Mouse (Mus musculus): ENCODE measurements at regions not wholly inside any gene's neighbourhood (a gene's known extent, or its start where the extent isn't known, plus 50 kb on each side); places are given as distances from the start of the nearest gene placed in this dataset.
A peak's percentile ranks its signal among the peaks of the same experiment; 100 is the strongest.

GRCm38 (mm10) chr4:148384251-148385230, 60.0 kb downstream of the Ubiad1 start:
- DNase-seq (ENCODE audit: inconsistent age in 2 of 2, low spot score in 1 of 2), result no peak

DNA sequence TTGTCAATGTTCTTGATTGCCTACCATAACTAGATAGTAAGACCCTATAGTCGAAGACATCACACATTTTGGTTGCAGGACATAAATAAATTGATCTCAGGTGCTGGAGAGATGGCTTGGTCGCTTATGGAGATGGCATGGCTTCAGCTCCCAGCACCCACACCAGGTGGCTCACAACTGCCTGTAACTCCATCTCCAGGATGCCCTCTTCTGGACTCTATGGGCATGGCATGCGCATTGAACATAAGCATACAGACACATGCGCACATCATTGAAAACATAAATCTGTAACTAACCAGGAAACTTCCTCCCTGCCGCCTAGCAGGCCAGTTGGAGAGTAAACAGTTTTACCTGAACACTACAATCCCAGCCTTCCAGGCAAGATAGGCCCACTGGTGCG, 64.0 kb downstream of the Ubiad1 start:
- no peak for DNase-seq (ENCODE audit: inconsistent age in 2 of 2, low spot score in 1 of 2)

- DNase-seq (ENCODE audit: inconsistent age in 2 of 2, low spot score in 1 of 2), result no peak
These were observed 66.1 kb downstream of the Ubiad1 start for GRCm38 (mm10) chr4:148378491-148378890.

DNA sequence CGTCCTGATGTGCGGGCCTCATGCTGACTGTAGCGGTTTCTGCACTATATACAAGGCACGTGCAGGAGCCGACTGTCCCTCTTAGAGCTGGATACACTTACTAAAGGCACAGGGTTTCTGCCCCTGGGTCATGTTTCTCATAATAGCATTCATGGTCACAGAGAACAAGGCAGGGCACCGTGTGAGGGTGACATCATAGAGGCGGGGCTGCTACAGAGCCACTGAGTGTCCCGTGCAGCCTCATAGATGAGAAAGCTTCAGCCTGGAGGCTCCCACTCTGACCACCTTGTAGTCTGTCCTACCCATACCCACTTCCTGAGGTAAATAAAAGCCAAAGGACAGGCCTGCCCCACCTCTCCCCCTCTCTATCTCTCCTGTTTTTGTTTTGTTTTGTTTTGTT, 67.2 kb downstream of the Ubiad1 start:
- DNase-seq (ENCODE audit: inconsistent age in 2 of 2, low spot score in 1 of 2), result peak; percentile 79 to 85

- peak in 1 of 2 experiments; percentile 22 for DNase-seq (ENCODE audit: inconsistent age in 2 of 2, low spot score in 1 of 2)
These were observed 68.1 kb downstream of the Ubiad1 start for GRCm38 (mm10) chr4:148376439-148376838.

- DNase-seq (ENCODE audit: inconsistent age in 2 of 2, low spot score in 1 of 2), result no peak
These were observed 73.1 kb downstream of the Ubiad1 start for GRCm38 (mm10) chr4:148371489-148371888.

GRCm38 (mm10) chr4:148367671-148368070, 76.9 kb downstream of the Ubiad1 start:
- DNase-seq (ENCODE audit: inconsistent age in 2 of 2, low spot score in 1 of 2), result no peak

GRCm38 (mm10) chr4:148365804-148366203, 78.0 kb upstream of the Disp3 start:
- no peak for DNase-seq (ENCODE audit: inconsistent age in 2 of 2, low spot score in 1 of 2)

DNA sequence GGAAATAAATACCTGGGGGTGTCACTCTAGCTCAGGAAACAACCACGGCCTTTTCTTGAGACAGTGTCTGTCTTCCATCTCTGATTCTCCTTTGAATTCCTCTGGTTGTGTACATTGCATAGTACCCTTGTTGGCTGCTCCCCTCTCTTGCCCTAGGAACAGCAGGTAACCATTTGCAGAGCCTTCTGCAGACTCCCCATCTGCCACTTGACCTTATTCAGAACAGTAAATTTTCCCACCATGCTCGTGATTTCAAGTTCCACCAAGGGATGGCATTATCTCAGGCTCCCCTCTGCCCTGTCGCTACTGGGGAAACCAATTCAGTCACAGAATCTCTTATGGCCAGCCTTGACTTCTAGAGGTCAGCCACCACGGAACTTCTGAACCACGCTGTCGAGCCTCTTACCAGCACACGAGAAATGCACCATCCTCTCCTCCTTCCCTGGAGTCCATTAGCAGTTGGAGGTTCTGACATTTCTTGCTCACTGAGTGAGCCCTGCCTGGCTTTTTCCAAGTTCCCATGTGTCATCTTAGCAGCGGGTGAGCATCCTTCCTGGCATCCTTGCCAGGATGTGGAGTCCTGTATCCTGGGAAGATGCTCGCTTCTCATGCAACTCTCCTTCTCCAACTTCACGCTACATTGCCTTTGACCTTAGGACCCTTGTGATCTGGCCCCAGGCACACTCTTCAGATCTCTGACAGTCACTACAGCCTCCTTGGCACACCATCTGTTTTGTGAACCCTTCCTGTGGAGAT, 75.8 kb upstream of the Disp3 start:
- DNase-seq (ENCODE audit: inconsistent age in 2 of 2, low spot score in 1 of 2), result no peak

- no peak for DNase-seq (ENCODE audit: inconsistent age in 2 of 2, low spot score in 1 of 2)
These were observed 73.2 kb upstream of the Disp3 start for GRCm38 (mm10) chr4:148360931-148361330.

GRCm38 (mm10) chr4:148358336-148358735, 70.6 kb upstream of the Disp3 start:
- DNase-seq (ENCODE audit: inconsistent age in 2 of 2, low spot score in 1 of 2), result no peak

- DNase-seq (ENCODE audit: inconsistent age in 2 of 2, low spot score in 1 of 2), result no peak
These were observed 69.5 kb upstream of the Disp3 start for GRCm38 (mm10) chr4:148357221-148357621.

DNA sequence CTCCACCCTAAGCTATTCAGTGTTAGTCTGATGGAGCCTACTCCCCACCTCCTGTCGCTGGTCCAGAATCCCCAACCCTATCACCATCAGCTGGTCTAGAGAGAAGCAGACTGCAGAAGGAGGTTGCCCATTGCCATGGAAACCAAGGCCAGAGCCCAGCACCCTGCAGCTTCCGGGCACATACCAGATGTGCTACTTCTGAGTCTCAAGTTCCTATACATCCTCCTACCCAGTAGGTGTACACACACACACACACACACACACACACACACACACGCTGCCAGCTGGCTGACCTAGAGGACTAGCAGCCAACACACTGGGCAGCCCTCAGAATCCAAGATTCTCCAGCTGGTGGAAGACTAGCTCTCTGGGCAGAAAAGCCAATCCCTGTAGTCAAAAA, 68.9 kb upstream of the Disp3 start:
- no peak for DNase-seq (ENCODE audit: inconsistent age in 2 of 2, low spot score in 1 of 2)

DNA sequence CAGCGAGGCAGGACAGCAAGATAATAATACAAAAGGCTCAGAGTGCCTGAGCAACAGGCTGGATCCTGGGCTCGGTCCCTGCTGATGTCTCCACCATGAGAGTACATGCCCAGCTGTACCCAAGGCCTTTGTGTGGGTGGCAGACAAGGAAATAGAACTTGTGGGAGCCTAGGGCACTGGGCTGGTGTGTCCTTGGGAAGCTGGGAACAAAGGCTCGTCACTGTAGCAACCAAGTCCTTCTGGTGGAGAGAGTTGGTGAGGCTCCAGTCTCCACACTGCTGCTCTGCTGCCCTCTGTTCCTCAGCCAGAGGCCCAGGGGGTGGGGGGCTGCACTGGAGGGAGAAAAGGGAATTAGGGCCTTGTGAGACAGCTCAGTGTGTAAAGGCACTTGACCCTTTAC, 66.2 kb upstream of the Disp3 start:
- peak; percentile 40 to 47 for DNase-seq (ENCODE audit: inconsistent age in 2 of 2, low spot score in 1 of 2)

DNA sequence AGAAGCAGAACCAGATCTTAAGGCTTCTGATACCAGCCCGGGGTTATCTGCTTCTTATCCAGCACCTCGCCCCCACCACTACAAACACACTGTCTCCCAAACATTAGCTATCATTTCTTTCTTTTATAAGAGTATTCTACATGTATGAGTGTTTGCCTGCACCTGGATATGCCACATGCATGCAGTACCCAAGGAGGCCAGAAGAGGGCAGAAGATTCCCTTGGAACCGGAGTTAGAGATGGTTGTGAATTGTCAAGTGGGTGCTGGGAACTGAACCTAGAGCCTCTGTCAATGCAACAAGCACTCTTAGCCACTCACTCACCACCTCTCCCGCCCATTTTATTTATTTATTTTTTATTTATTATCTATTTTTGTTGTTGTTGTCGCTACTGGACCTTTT, 64.9 kb upstream of the Disp3 start:
- no peak for DNase-seq (ENCODE audit: inconsistent age in 2 of 2, low spot score in 1 of 2)

DNA sequence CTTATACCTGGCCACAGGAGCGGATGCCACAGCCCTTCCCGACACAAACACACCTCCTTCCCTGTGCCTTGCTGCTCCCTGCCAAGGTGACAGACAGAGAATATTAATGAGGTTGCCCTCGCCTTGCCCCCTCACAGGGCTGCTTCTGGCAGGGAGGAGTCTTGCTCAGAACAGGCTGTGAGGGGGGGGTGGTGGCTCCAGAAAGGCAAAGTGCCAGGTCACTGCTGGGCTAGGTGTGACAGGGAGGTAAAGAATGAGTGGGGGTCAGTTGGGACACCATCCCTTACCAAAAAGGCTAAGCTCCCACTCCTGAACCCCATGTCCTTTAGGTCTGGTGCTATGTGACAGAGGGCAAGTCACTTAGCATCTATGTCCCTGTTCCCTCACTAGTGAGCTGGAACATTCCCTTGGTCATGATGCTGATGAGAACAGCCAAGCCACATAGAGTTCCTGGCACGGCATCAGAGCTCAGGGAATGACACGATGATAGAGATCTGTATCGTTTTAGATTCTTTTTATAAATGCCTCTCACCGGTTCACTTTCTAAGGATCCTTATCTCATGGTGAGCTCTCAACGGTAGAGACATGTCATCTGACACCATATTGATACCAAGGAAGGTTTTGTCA, 53.9 kb upstream of the Disp3 start:
- DNase-seq (ENCODE audit: inconsistent age in 2 of 2, low spot score in 1 of 2), result no peak

DNA sequence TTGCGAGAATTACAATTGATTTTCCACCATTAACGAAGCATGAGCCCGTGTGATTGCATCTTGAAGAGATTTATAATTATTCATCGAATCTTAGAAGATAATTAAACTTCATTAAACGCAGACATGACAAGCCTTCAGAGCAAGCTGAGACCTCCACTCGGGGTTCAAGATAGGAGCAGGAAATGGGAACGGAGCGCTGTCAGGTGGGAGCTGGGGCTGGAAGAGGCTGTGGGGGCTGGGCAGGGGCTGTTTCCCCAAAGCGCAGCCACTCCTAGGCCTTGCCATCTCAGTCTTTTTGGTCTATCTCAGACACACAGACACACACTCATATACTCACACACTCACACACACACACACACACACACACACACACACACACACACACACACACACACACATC, 52.6 kb upstream of the Disp3 start:
- no peak for DNase-seq (ENCODE audit: inconsistent age in 2 of 2, low spot score in 1 of 2)

- peak; percentile 23 to 62 for DNase-seq (ENCODE audit: inconsistent age in 2 of 2, low spot score in 1 of 2)
These were observed 50.4 kb upstream of the Disp3 start for GRCm38 (mm10) chr4:148337890-148338880.

Measured in adrenal gland, adult (tissue).